Mouse (Mus musculus) cerebellum, adult 11 months (tissue): ENCODE measurements around the gene Nampt.
A peak's percentile ranks its signal among the peaks of the same experiment; 100 is the strongest.
"Not testable (repeated sequence)": the region's sequence is repeated elsewhere in the genome, so short reads cannot be mapped to it uniquely, and the experiment has no call there.

Experiments
- DNase-seq: peaks from one replicate; pipeline ENCODE4 v3.0.0; 2022

Nampt gene

GRCm38 (mm10) chr12:32846325-32846724 is 27.0 kb downstream of the Nampt start:
- no peak for DNase-seq

GRCm38 (mm10) chr12:32853757-32854156 is 34.4 kb downstream of the Nampt start:
- DNase-seq = no peak

GRCm38 (mm10) chr12:32854866-32855265 is 35.5 kb downstream of the Nampt start:
- peak; percentile 28 for DNase-seq

- DNase-seq = no peak
Measured at GRCm38 (mm10) chr12:32855398-32855797, 36.1 kb downstream of the Nampt start.

- no peak for DNase-seq
Measured at GRCm38 (mm10) chr12:32856707-32857511, 37.6 kb downstream of the Nampt start.

GRCm38 (mm10) chr12:32858444-32858843 is 39.1 kb downstream of the Nampt start:
- DNase-seq = no peak

GRCm38 (mm10) chr12:32860820-32861219 is 41.5 kb downstream of the Nampt start:
- DNase-seq = no peak

- no peak for DNase-seq
Measured at GRCm38 (mm10) chr12:32870815-32871214, 51.5 kb downstream of the Nampt start.

GRCm38 (mm10) chr12:32877500-32877899 is 58.2 kb downstream of the Nampt start:
- DNase-seq = no peak

GRCm38 (mm10) chr12:32877964-32878571 is 58.7 kb downstream of the Nampt start:
- no peak for DNase-seq

- no peak for DNase-seq
Measured at GRCm38 (mm10) chr12:32879371-32879770, 60.0 kb downstream of the Nampt start.

- DNase-seq = no peak
Measured at GRCm38 (mm10) chr12:32884356-32884755, 65.0 kb downstream of the Nampt start.

GRCm38 (mm10) chr12:32885041-32885440 is 65.7 kb downstream of the Nampt start:
- DNase-seq = no peak

- DNase-seq = no peak
Measured at GRCm38 (mm10) chr12:32886353-32886752, 67.0 kb downstream of the Nampt start.

GRCm38 (mm10) chr12:32888226-32888625 is 68.9 kb downstream of the Nampt start:
- DNase-seq = no peak

GRCm38 (mm10) chr12:32889846-32890245 is 70.5 kb downstream of the Nampt start:
- no peak for DNase-seq

- DNase-seq = no peak
Measured at GRCm38 (mm10) chr12:32890455-32890854, 71.1 kb downstream of the Nampt start.

- DNase-seq = not testable (repeated sequence)
Measured at GRCm38 (mm10) chr12:32891271-32891670, 71.9 kb downstream of the Nampt start.

- DNase-seq = no peak
Measured at GRCm38 (mm10) chr12:32893212-32893611, 73.9 kb downstream of the Nampt start.

- DNase-seq = no peak
Measured at GRCm38 (mm10) chr12:32895806-32896205, 76.5 kb downstream of the Nampt start.

- peak; percentile 22 for DNase-seq
Measured at GRCm38 (mm10) chr12:32896496-32896895, 77.2 kb downstream of the Nampt start.

GRCm38 (mm10) chr12:32897199-32898120 is 78.1 kb downstream of the Nampt start:
- DNase-seq = peak; percentile 89

- no peak for DNase-seq
Measured at GRCm38 (mm10) chr12:32901005-32901404, 81.7 kb downstream of the Nampt start.
